Mouse (Mus musculus): Measurements from ENCODE around the gene Cend1.
"Not testable (repeated sequence)": the region's sequence is repeated elsewhere in the genome, so short reads cannot be mapped to it uniquely, and the experiment has no call there.

Cend1 gene

GRCm38 (mm10) chr7:141464603-141465201 is 35.4 kb upstream of the Cend1 start:
- no peak for DNase-seq

GRCm38 (mm10) chr7:141463824-141464602 is 34.7 kb upstream of the Cend1 start:
- no peak for DNase-seq

GRCm38 (mm10) chr7:141462333-141462821 is 33.1 kb upstream of the Cend1 start:
- DNase-seq = no peak

GRCm38 (mm10) chr7:141461521-141462332 is 32.4 kb upstream of the Cend1 start:
- no peak for DNase-seq

GRCm38 (mm10) chr7:141460391-141461113 is 31.3 kb upstream of the Cend1 start, which contains the start of gene Cracr2b:
Gene Cracr2b, plus strand, starts transcription at chr7:141461094.
- DNase-seq = no peak

- DNase-seq = no peak
These were observed 30.7 kb upstream of the Cend1 start for GRCm38 (mm10) chr7:141460001-141460390.

- no peak for DNase-seq
These were observed 30.0 kb upstream of the Cend1 start for GRCm38 (mm10) chr7:141459301-141459711.

GRCm38 (mm10) chr7:141458661-141459060 is 29.4 kb upstream of the Cend1 start:
- DNase-seq = no peak

- no peak for DNase-seq
These were observed 28.8 kb upstream of the Cend1 start for GRCm38 (mm10) chr7:141457986-141458660.

- DNase-seq = no peak
These were observed 27.9 kb upstream of the Cend1 start for GRCm38 (mm10) chr7:141457236-141457635.

GRCm38 (mm10) chr7:141456739-141457138 is 27.4 kb upstream of the Cend1 start:
- DNase-seq = no peak

- DNase-seq = no peak
These were observed 26.5 kb upstream of the Cend1 start for GRCm38 (mm10) chr7:141455610-141456314.

GRCm38 (mm10) chr7:141454967-141455551 is 25.8 kb upstream of the Cend1 start, which contains the start of gene Pnpla2:
Gene Pnpla2, plus strand, starts transcription at chr7:141455198.
- peak; percentile 94 for DNase-seq

GRCm38 (mm10) chr7:141453636-141454035 is 24.3 kb upstream of the Cend1 start:
- DNase-seq = no peak

- DNase-seq = no peak
These were observed 22.6 kb upstream of the Cend1 start for GRCm38 (mm10) chr7:141451928-141452327.

- peak; percentile 91 for DNase-seq
These were observed 18.1 kb upstream of the Cend1 start, which contains the start of gene Rplp2 for GRCm38 (mm10) chr7:141447110-141447991. Gene Rplp2, plus strand, starts transcription at chr7:141447370.

GRCm38 (mm10) chr7:141446374-141446773 is 17.1 kb upstream of the Cend1 start:
- not testable (repeated sequence) for DNase-seq

- no peak for DNase-seq
These were observed 14.5 kb upstream of the Cend1 start, which contains the start of gene Pidd1 for GRCm38 (mm10) chr7:141443828-141444237. Gene Pidd1, minus strand, starts transcription at chr7:141444025.

- no peak for DNase-seq
These were observed 14.0 kb upstream of the Cend1 start for GRCm38 (mm10) chr7:141443081-141443821.
